Mouse (Mus musculus) left cerebral cortex, postnatal 25 days (tissue): Measurements from ENCODE around the gene H2-Ab1. TPM values are rescaled to one million over a fixed set of nuclear protein-coding genes. Genes with fewer than 3 reads are reported as not detected.
"Not testable (repeated sequence)": the region's sequence is repeated elsewhere in the genome, so short reads cannot be mapped to it uniquely, and the experiment has no call there.

Source experiments
- DNase-seq, 2 experiments: peaks; one replicate each; pipeline ENCODE4 v3.0.0; 2022; ENCODE audit warnings: low spot score in 2 of 2, mixed read lengths in 1 of 2
- intact Hi-C: fragments of 180-260 bp; cut with DNase I; formaldehyde crosslinking; loops from one replicate; pipeline ENCODE4 v1.15.1; 2025
- total RNA-seq, 2 experiments: library from RNA; stranded (reverse); gene quantifications; 2 replicates each; pipeline ENCODE4 v1.2.3; 2021

The H2-Ab1 gene
- total RNA-seq = 1 to 10 TPM; 1.8 to 2.7 TPM

DNA sequence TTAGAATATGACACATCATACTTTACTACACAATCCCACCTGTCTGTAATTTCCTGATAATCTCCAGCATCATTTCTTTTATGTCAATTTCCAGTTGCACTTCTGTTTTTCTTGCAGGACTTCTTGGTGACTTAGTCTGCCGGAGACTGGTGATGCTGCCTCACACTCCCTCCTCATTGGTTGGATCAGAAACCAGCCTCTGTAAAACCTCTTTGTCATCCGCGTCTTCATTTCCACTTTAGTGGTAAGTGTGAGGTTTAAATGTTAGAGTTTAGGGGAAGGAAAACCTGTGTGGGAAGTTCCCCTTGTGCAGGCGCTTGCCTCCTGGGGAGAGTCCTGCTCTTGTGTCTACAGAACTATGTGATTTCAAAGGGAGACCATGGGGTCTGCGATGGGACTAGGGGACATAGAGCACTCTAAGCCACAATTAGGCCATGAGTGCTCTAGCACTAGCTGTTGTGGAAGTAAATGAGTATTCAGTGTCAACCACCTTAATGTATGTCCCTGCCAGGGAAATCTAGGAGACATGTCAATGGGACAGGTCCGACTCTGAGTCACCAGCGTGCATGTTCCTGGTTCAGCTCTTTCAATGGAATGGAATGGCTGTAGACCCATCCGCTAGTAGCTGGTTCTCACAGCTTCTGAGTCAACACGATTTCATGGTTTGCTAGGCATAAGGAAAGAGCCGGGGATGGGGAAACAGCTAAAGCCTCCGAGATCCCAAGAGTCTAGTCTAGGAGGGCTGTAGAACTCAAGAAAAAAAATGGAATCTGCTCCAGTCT lies at the start of gene H2-Ab1:
H2-Ab1 (plus strand) TSS at position 96 of the 782 bp plus-strand sequence.
- intact Hi-C loops = no loop called here
- DNase-seq = peak; percentile 84 to 91

DNA sequence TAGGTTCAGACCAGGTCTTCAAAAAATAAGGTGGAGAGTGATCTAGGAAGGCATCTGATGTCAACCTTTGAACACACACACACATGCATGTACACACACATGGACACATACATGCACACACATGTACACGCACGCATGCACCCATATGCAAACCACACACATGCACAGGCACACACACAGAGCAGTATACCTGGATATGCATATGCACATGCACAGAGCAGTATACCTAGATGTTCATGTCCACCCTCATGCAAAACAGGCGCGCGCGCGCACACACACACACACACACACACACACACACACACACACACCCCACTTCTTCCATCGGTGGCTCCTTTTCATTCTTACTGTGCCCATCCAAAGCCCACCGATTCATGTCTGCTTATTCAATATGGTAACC lies 49.6 kb upstream of the H2-Ab1 start:
- DNase-seq = no peak
- intact Hi-C loops = no loop called here

DNA sequence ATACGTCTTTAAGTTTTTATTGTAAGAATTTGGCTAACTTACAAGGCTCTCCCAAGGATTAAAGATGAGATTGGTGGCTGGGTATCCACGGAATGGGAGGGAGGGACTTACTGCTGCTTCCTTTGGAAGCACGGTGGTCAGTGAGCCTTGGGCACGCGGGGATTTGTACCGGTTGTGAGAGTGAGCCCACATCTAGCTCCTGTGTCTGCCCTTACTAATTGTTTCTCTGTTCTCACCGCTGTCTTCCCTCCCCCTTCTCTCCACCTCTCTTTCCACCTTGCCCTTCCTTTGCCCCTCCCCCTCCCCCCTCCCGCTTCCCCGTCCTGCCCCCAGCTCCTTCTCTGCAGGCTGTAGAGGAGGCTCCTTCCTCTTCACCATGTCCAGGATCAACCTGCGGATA lies 49.1 kb upstream of the H2-Ab1 start:
- no peak for DNase-seq
- intact Hi-C loops = no loop called here

DNA sequence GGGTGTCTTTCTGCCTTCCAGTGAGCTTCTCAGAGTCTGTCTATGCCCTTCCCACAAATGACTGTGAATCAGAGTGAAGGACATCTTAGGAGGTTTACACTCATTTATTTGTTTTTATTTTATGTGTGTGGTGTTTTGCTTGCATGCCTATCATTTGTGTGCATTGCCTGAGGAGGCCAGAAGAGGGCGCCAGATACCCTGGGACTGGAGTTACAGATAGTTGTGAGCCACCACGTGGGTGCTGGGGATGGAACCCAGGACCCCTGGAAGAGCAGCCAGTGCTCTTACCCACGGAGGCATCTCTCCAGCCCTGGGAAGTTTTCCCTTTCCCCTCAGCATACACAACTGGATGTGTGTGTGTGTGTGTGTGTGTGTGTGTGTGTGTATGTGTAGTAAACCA lies 47.8 kb upstream of the H2-Ab1 start:
- intact Hi-C loops = no loop called here
- no peak for DNase-seq

DNA sequence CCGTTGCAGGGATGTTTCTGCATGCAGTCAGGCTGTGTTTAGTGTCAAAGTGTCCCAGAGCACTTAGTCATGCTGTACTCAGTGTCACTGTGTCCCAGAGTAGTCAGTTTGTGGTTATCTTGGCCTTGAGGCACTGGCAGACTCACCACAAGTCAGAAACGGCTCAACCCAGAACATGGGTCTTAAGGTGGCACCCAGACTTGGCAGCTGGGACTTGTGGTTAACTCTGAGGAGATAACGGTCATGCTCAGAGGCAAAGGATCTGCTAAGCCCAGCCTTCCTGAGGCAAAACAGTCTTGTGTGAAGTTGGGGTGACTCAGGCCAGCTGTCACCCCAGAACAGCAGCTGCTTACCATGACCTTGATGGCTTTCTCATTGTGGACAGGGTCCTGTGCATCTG lies 46.9 kb upstream of the H2-Ab1 start:
- intact Hi-C loops = no loop called here
- no peak for DNase-seq

DNA sequence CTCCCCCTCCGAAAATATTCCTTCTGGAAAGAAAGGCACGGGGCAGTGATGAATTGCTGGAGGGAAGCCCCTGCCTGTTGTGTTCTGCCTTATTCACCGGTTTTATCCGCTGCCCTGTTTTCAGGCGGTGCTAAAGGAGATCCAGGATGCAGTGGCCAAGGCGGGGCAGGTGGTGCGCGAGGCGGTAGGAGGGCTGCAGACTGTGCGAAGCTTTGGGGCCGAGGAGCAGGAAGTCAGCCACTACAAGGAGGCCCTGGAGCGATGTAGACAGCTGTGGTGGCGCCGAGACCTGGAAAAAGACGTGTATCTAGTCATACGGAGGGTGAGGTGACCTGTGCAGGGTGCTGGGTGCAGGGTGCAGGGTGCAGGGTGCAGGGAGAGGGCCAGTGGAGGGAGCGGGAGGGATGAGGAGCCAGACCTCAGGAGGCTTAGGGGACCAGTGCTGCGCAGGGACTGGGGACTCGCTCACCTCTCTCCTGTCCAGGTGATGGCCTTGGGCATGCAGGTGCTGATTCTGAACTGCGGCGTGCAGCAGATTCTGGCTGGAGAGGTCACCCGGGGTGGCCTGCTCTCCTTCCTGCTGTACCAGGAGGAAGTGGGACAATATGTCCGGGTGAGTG lies 45.6 kb upstream of the H2-Ab1 start:
- intact Hi-C loops = no loop called here
- no peak for DNase-seq

DNA sequence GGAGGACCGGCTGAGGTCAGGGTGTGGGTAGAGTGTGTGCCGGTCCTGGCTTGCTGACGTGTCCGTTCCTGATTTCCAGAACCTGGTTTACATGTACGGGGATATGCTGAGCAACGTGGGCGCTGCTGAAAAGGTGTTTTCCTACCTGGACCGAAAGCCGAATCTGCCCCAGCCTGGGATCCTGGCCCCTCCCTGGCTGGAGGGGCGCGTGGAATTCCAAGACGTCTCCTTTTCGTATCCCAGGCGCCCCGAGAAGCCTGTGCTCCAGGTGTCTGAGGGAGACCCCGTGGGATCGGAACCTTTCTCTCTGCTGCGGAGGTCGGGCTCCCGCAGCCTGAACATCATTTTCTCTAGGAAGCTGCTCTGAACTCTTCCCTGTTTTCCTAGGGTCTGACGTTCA lies 43.6 kb upstream of the H2-Ab1 start:
- no peak for DNase-seq
- intact Hi-C loops = no loop called here

DNA sequence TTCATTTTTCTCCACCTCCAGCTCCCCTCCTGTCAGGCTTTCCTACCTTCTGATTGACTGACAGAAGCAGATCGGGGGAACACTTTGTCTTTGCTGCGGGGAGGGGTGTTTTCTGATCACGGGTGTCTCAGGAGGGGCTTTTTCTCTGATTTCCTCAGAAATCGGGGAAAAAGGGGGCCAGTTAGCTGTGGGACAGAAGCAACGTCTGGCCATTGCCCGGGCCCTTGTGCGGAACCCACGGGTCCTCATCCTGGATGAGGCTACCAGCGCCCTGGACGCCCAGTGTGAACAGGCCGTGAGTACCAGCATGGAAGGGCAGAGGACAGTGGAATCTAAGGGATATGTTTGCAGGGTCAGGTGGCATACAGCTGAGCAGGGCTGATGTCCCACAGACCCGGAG lies 42.3 kb upstream of the H2-Ab1 start:
- intact Hi-C loops = no loop called here
- no peak for DNase-seq

DNA sequence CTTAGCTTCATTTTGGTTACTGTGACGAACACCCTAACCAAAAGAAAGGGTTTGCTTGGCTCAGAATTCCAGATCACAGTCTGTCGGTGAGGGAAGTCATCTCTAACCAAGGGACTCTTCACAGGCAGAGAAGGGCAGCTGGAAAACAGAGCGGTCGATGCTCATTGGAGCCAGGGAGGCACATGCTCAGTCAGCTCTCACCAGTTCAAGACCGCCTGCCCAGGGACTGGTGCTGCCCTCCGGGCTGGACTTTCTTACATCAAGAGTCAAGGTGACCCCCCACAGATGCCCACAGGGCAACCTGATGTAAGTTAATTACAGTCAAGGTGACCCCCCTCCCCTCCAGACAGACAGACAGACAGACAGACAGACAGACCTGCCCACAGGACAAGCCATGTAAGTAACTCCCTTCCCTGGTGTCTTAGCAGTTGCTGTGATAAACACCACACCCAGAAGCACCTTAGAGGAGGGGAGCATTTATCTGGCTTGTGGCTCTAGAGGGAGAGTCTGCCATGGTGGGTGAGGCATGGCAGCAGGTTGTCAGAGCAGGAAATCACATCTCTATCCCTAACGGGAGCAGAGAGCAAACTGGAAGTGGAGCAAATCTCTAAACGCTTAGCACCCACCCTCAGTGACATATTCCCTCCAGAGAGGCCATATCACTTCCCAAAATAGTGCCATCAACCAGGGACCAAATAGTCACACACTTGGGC lies 40.1 kb upstream of the H2-Ab1 start:
- intact Hi-C loops = no loop called here

DNA sequence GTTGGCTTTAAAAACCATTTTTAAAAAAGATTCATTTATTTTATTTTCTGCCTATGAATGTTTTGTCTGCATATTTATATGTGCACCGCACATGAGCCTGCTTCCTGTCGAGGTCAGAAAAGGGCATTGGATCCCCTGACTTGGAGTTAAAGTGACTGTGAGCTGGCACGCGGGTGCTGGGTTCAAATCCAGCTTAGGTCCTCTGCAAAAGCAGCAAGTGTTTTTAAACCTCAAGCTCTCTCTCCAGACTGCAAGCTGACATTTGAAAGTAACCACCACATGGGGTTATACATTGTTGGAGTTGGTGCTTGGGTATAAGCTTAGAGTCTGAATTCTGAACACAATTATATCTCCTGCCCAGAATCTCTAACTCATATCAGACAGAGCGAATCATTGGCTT lies 39.5 kb upstream of the H2-Ab1 start:
- DNase-seq = no peak
- intact Hi-C loops = no loop called here

More for the DNA sequence above, 40.1 kb upstream of the H2-Ab1 start:
- DNase-seq = no peak

DNA sequence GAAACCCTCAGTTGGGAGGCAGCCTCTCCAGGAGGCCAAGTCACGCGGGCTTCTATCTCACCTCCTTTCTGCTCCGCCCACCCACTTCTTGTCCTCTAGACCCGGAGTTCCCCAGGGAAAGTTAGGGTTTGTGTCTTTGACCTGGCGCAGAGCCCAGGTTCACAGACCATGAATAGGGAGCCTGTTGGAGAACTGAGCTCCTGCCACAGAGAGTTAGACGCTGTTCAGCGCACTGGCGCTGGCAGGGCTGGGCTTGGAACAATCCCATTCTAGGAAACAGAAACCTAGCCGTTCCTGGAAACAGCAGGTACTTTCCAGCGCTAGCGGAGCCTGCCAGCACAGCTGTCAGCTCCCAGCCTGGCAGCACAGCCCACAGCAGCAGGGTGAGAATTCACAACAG lies 38.8 kb upstream of the H2-Ab1 start:
- intact Hi-C loops = no loop called here
- peak; percentile 25 to 33 for DNase-seq

DNA sequence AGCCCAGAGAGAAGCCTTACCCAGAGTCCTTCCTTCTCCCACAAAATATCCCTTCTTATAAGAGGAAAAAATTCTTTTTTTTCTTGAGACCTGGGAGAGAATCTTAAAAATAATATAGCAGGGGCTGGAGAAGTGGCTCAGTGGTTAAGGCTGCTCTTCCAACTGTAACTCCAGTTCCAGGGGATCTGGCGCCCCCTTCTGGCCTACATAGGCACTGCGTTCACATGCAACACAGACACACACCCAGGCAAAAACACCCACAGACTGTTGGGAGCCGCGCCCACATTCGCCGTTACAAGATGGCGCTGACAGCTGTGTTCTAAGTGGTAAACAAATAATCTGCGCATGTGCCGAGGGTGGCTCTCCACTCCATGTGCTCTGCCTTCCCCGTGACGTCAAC lies 38.4 kb upstream of the H2-Ab1 start:
- intact Hi-C loops, DNase-seq: not testable (repeated sequence)

DNA sequence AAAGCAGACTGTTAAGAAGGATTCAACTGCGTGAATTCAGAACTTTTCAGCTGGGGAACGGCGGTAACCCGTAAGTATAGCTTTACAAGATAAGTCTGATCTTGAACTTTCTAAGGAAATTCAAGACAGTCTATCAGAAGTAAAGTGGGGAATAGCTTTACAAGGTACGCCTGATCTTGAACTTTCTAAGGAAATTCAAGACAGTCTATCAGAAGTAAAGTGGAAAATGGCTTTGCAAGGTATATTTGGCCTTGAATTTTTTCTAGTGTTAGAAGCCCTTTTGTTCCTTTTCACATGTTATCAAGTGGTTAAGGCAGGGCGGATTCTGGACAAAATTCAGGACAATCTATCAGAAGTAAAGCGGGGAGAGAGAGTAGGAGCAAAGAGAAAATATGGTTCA lies 37.7 kb upstream of the H2-Ab1 start:
- DNase-seq = peak; percentile 63 to 65
- intact Hi-C loops = not testable (repeated sequence)

DNA sequence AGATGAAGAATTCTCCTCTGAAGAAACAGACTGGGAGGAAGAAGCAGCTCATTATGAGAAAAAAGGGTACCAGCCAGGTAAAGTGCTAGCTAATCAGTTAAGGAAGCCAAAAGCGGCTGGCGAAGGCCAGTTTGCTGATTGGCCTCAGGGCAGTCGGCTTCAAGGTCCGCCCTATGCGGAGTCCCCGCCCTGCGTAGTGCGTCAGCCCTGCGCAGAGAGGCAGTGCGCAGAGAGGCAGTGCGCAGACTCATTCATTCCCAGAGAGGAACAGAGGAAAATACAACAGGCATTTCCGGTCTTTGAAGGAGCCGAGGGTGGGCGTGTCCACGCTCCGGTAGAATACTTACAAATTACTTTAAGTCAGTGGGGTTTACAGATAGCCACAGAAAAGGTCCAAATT lies 37.1 kb upstream of the H2-Ab1 start:
- DNase-seq, intact Hi-C loops: not testable (repeated sequence)

DNA sequence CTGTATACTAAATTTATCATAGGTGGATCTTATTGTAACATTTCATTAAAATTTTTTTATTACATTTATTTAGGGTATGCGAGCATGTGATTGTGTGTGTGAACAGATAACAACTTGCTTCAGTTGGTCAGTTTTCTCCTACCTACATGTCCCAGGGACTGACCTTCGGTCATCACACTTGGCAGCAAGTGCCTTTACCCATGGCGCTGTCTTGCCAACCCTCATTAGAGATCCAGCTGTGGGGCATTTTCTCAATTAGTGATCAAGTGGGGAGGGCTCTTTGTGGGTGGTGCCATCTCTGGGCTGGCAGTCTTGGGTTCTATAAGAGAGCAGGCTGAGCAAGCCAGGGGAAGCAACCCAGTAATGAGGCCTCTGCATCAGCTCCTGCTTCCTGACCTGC lies 32.7 kb upstream of the H2-Ab1 start:
- intact Hi-C loops = no loop called here
- no peak for DNase-seq

DNA sequence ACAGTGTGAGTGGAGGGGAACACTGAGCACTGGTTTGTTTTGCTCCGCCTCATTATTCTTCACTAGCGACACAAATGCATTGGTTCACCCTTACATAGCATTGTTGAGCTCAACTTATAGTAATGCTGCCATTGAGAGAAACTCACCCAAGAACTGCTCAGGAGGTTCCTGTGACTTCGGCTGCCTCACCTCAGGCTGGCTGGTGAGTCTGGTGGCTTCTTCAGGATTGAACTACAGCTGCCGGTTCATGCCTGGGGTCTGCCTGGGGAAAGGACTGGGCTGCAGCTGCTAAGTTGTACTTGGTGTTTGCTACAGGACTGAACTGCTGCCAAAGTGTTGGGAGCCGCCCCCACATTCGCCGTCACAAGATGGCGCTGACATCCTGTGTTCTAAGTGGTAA lies 32.1 kb upstream of the H2-Ab1 start:
- DNase-seq = no peak
- intact Hi-C loops = no loop called here

DNA sequence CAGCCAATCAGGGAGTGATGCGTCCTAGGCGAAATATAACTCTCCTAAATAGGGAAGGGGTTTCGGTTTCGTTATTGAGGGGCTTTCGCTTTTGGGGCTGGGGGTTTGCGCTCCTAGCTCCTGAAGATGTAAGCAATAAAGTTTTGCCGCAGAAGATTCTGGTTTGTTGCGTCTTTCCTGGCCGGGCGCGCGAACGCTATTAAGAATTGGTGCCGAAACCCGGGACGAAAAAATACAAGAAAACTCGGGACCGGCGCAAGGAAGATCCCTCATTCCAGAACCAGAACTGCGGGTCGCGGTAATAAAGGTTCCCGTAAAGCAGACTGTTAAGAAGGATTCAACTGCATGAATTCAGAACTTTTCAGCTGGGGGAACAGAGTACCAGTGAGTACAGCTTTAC lies 31.6 kb upstream of the H2-Ab1 start:
- DNase-seq, intact Hi-C loops: not testable (repeated sequence)

DNA sequence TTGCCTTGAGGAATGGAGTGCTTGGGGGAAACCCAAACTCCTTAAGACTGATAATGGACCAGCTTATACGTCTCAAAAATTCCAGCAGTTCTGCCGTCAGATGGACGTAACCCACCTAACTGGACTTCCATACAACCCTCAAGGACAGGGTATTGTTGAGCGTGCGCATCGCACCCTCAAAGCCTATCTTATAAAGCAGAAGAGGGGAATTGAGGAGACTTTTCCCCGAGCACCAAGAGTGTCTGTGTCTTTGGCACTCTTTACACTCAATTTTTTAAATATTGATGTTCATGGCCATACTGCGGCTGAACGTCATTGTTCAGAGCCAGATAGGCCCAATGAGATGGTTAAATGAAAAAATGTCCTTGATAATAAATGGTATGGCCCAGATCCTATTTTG lies 26.5 kb upstream of the H2-Ab1 start:
- not testable (repeated sequence) for DNase-seq
- intact Hi-C loops = loop anchor here (10.0 kb wide), 1 partner anchor 126 kb away; no protein-coding TSS in a partner anchor

DNA sequence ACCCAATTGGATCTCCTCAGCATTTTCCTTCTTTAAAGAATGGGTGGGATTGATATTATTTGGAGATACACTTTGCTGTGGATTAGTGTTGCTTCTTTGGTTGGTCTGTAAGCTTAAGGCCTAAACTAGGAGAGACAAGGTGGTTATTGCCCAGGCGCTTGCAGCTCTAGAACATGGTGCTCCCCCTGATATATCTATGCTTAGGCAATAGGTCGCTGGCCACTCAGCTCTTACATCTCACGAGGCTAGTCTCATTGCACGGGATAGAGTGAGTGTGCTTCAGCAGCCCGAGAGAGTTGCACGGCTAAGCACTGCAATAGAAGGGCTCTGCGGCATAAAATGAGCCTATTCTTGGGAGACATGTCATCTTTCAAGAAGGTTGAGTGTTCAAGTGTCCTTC lies 25.5 kb upstream of the H2-Ab1 start:
- not testable (repeated sequence) for DNase-seq
- intact Hi-C loops = loop anchor here (10.0 kb wide), 1 partner anchor 127 kb away; no protein-coding TSS in a partner anchor

DNA sequence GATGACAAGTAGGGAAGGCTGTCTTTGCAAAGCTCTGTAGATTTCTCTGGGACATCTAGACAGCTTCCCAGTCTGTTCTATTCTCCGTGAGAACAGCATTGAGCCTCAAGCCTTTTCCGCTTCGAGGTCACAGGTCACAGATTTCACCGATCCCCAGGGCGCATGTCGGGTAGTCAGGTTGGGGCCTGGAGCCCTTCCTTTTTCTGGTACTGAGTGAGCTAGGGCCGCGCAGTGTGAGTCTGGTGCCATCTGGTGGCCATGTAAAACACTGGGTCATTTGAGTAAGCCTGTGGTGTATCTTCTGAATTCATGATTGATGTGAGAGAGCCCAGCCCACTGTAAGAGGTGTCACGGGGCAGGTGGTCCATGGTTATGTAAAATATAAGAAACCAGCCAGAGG lies 22.6 kb upstream of the H2-Ab1 start:
- DNase-seq = peak; percentile 70 to 71
- intact Hi-C loops = loop anchor here (1.0 to 10.0 kb wide), 3 partner anchors 65 to 153 kb away; no protein-coding TSS in a partner anchor
